Mouse (Mus musculus) CH12.LX (cell line): ENCODE results near the gene Gatm. TPM values are rescaled to one million over a fixed set of nuclear protein-coding genes. Genes with fewer than 3 reads are reported as not detected.
A peak's percentile ranks its signal among the peaks of the same experiment; 100 is the strongest.

Experiments
- DNase-seq: peaks from one replicate; pipeline ENCODE4 v3.0.0-alpha.2; 2013; ENCODE audit errors: extremely low read depth
- H3K27ac ChIP-seq: 2 replicates; pipeline ENCODE4 v1.5.1; 2012; ENCODE audit warnings: low read depth, mild to moderate bottlenecking, control low read depth, moderate library complexity; ENCODE audit not compliant: insufficient read depth
- H3K27me3 ChIP-seq: replicated peaks from 2 replicates; pipeline ENCODE3; 2012; ENCODE audit warnings: inconsistent platforms
- H3K36me3 ChIP-seq, 2 experiments: replicated peaks in 1 of 2; 2 replicates each; pipeline versions ENCODE3 to v1.6.1; 2012; ENCODE audit warnings: inconsistent platforms in 1 of 2, low read length in 1 of 2, mild to moderate bottlenecking in 1 of 2, mixed read lengths in 1 of 2, moderate library complexity in 1 of 2; ENCODE audit not compliant: control insufficient read depth in 1 of 2, insufficient read depth in 1 of 2
- H3K4me1 ChIP-seq, 2 experiments: 2 replicates each; pipeline ENCODE4 v1.6.1; 2012; ENCODE audit warnings: inconsistent platforms in 1 of 2, moderate library complexity in 1 of 2; ENCODE audit not compliant: insufficient read depth in 2 of 2, control insufficient read depth in 1 of 2
- H3K4me2 ChIP-seq: 2 replicates; pipeline ENCODE4 v1.6.1; 2012; ENCODE audit warnings: low read depth, mild to moderate bottlenecking, control low read depth; ENCODE audit not compliant: poor library complexity, insufficient read depth, severe bottlenecking
- H3K4me3 ChIP-seq, 3 experiments: fragments of 150-350 bp in 1 of 3; sonication (generic) in 1 of 3; replicated peaks in 1 of 3; 2 replicates each; pipeline versions ENCODE3 to v1.5.1; 2011 to 2012; ENCODE audit warnings: low read depth in 2 of 3, low read length in 2 of 3, mild to moderate bottlenecking in 2 of 3, moderate library complexity in 2 of 3, control low read depth in 1 of 3, improper control_type of control experiment in 1 of 3, inconsistent platforms in 1 of 3, mixed read lengths in 1 of 3; ENCODE audit not compliant: poor library complexity in 1 of 3
- H3K79me2 ChIP-seq: replicated peaks from 2 replicates; pipeline ENCODE4 v1.6.1; 2012; ENCODE audit warnings: mild to moderate bottlenecking, moderate library complexity; ENCODE audit not compliant: control insufficient read depth, poor library complexity, insufficient read depth, severe bottlenecking; ENCODE audit errors: extremely low read depth
- H3K9ac ChIP-seq: 2 replicates; pipeline ENCODE4 v1.6.1; 2012; ENCODE audit warnings: low read depth, mild to moderate bottlenecking, control low read depth, moderate library complexity; ENCODE audit not compliant: insufficient read depth
- H3K9me3 ChIP-seq: replicated peaks from 2 replicates; pipeline ENCODE3; 2012; ENCODE audit warnings: low read length, inconsistent platforms, mixed read lengths
- BHLHE40 ChIP-seq: IDR thresholded peaks from 2 replicates; pipeline ENCODE4 v1.6.1; 2011; ENCODE audit warnings: mild to moderate bottlenecking, low read depth, low read length, improper control_type of control experiment
- CHD2 ChIP-seq: IDR thresholded peaks from 2 replicates; pipeline ENCODE4 v1.6.1; 2011; ENCODE audit warnings: low read length, improper control_type of control experiment
- CTCF ChIP-seq, 2 experiments: IDR thresholded peaks in 1 of 2; conservative IDR thresholded peaks in 1 of 2; 2 replicates each; pipeline ENCODE4 v1.5.1; 2011 to 2012; ENCODE audit warnings: low read depth in 2 of 2, low read length in 2 of 2, improper control_type of control experiment in 1 of 2, inconsistent platforms in 1 of 2, mild to moderate bottlenecking in 1 of 2, moderate library complexity in 1 of 2
- E2F4 ChIP-seq: IDR thresholded peaks from 2 replicates; pipeline ENCODE4 v1.6.1; 2011; ENCODE audit warnings: low read depth, low read length, improper control_type of control experiment; ENCODE audit not compliant: insufficient replicate concordance
- ELF1 ChIP-seq: IDR thresholded peaks from 2 replicates; pipeline ENCODE4 v1.6.1; 2014; ENCODE audit warnings: low read depth, mild to moderate bottlenecking, inconsistent platforms, low read length, improper control_type of control experiment
- GABPA ChIP-seq: IDR thresholded peaks from 2 replicates; pipeline ENCODE4 v1.6.1; 2012; ENCODE audit warnings: low read depth, low read length, improper control_type of control experiment, inconsistent platforms; ENCODE audit not compliant: insufficient replicate concordance
- HCFC1 ChIP-seq: IDR thresholded peaks from 2 replicates; pipeline ENCODE4 v1.6.1; 2012; ENCODE audit warnings: low read depth, mild to moderate bottlenecking, inconsistent platforms, low read length, improper control_type of control experiment
- IRF4 ChIP-seq: IDR thresholded peaks from 2 replicates; pipeline ENCODE4 v1.6.1; 2014; ENCODE audit warnings: low read depth, mild to moderate bottlenecking, inconsistent platforms, low read length, improper control_type of control experiment
- JUND ChIP-seq: conservative IDR thresholded peaks from 2 replicates; pipeline ENCODE4 v1.6.1; 2011; ENCODE audit warnings: low read depth, low read length, improper control_type of control experiment
- MAFK ChIP-seq: IDR thresholded peaks from 2 replicates; pipeline ENCODE4 v1.6.1; 2011; ENCODE audit warnings: low read length, improper control_type of control experiment; ENCODE audit not compliant: insufficient replicate concordance
- MEF2A ChIP-seq: IDR thresholded peaks from 2 replicates; pipeline ENCODE4 v1.6.1; 2014; ENCODE audit warnings: low read depth, mild to moderate bottlenecking, inconsistent platforms, low read length, improper control_type of control experiment, borderline replicate concordance
- MYC ChIP-seq: IDR thresholded peaks from 2 replicates; pipeline ENCODE4 v1.6.1; 2011; ENCODE audit warnings: low read depth, mild to moderate bottlenecking, improper control_type of control experiment, low read length
- NELFE ChIP-seq: IDR thresholded peaks from 2 replicates; pipeline ENCODE4 v1.6.1; 2011; ENCODE audit warnings: low read depth, low read length, improper control_type of control experiment
- NRF1 ChIP-seq: IDR thresholded peaks from 2 replicates; pipeline ENCODE4 v1.6.1; 2014; ENCODE audit warnings: low read depth, mild to moderate bottlenecking, inconsistent platforms, low read length, improper control_type of control experiment, moderate library complexity
- POLR2A ChIP-seq: IDR thresholded peaks from 2 replicates; pipeline ENCODE4 v1.6.1; 2011; ENCODE audit warnings: low read depth, mild to moderate bottlenecking, improper control_type of control experiment, low read length
- RAD21 ChIP-seq: IDR thresholded peaks from 2 replicates; pipeline ENCODE4 v1.6.1; 2011; ENCODE audit warnings: low read depth, mild to moderate bottlenecking, low read length, improper control_type of control experiment, moderate library complexity
- RCOR1 ChIP-seq: conservative IDR thresholded peaks from 2 replicates; pipeline ENCODE4 v1.6.1; 2012; ENCODE audit warnings: low read depth, mild to moderate bottlenecking, inconsistent platforms, low read length, improper control_type of control experiment
- SIN3A ChIP-seq: IDR thresholded peaks from 2 replicates; pipeline ENCODE4 v1.6.1; 2012; ENCODE audit warnings: low read length, improper control_type of control experiment, inconsistent platforms
- SMC3 ChIP-seq: IDR thresholded peaks from 2 replicates; pipeline ENCODE4 v1.6.1; 2011; ENCODE audit warnings: low read depth, low read length, improper control_type of control experiment
- TCF12 ChIP-seq: IDR thresholded peaks from 2 replicates; pipeline ENCODE4 v1.6.1; 2014; ENCODE audit warnings: low read depth, mild to moderate bottlenecking, inconsistent platforms, low read length, improper control_type of control experiment
- UBTF ChIP-seq: IDR thresholded peaks from 2 replicates; pipeline ENCODE4 v1.6.1; 2012; ENCODE audit warnings: low read depth, mild to moderate bottlenecking, inconsistent platforms, low read length, improper control_type of control experiment, moderate library complexity
- USF1 ChIP-seq: IDR thresholded peaks from 2 replicates; pipeline ENCODE4 v1.6.1; 2014; ENCODE audit warnings: low read depth, mild to moderate bottlenecking, inconsistent platforms, low read length, improper control_type of control experiment
- ZC3H11A ChIP-seq: IDR thresholded peaks from 2 replicates; pipeline ENCODE4 v1.6.1; 2012; ENCODE audit warnings: low read depth, mild to moderate bottlenecking, inconsistent platforms, low read length, improper control_type of control experiment
- ZNF384 ChIP-seq: IDR thresholded peaks from 2 replicates; pipeline ENCODE4 v1.6.1; 2012; ENCODE audit warnings: low read depth, low read length, improper control_type of control experiment, inconsistent platforms
- dilution Hi-C: fragments of 300-500 bp; cut with MboI; formaldehyde crosslinking; loops from 2 replicates; pipeline ENCODE4 v1.14.3; 2020; ENCODE audit warnings: low sequenced_read_pairs; ENCODE audit not compliant: extremely low pct_unique_long_range_greater_than_20kb, extremely low pct_ligation_motif_present
- in situ Hi-C: fragments of 300-500 bp; cut with MboI; formaldehyde crosslinking; loops from 3 replicates; pipeline ENCODE4 v1.14.3; 2019; ENCODE audit warnings: low sequenced_read_pairs, low pct_ligation_motif_present, low pct_unique_long_range_greater_than_20kb, mixed read lengths
- polyA plus RNA-seq: library from polyadenylated mRNA; unstranded; fragments of >175 nt; gene quantifications from 2 replicates; pipeline ENCODE4 v1.2.1, GENCODE M21; 2012; ENCODE audit warnings: low read depth; ENCODE audit not compliant: insufficient read length
- total RNA-seq, 2 experiments: library from RNA; depleted of rRNA; stranded (reverse); fragments of 300-350 nt in 1 of 2; fragments of >200 nt in 1 of 2; gene quantifications; 2 replicates each; pipeline ENCODE4 v1.2.3; 2012 to 2014

The Gatm gene
- total and polyA plus RNA-seq, 3 experiments: 13.0 to 46.0 (median 23.3) TPM

GRCm38 (mm10) chr2:122637526-122637997, 26.5 kb upstream of the Gatm start:
- Histone ChIP-seq H3K4me2 (peak overlapping the region; percentile 68), H3K9me3 (no peaks in the 10 kb centered on the region), H3K4me3 (peak overlapping the region; percentile 44 to 65 (median 64)), H3K27ac (no peak overlapping the region), H3K4me1 (peaks cover 0 to 11% of the 10 kb centered on the region in 2 experiments; a peak in 2 of 4 replicates), H3K79me2 (peaks cover under 1% of the 10 kb centered on the region; the same call in 1 of the 2 replicates), H3K27me3 (peaks cover 2% of the 10 kb centered on the region), H3K9ac (peak overlapping the region; percentile 93), H3K36me3 (peaks cover 24 to 27% of the 10 kb centered on the region in 2 experiments)
- dilution Hi-C loops (no loop called here), in situ Hi-C loops (loop anchor here (10.0 kb wide), 1 partner anchor 117 kb away; no protein-coding TSS in a partner anchor)
- peak; percentile 47 for DNase-seq
- TF ChIP-seq CHD2 (no peak), ZNF384 (no peak), RAD21 (peak; percentile 71), USF1 (peak; percentile 65), POLR2A (peak; percentile 80), HCFC1 (no peak), RCOR1 (no peak), BHLHE40 (peak; percentile 74), SMC3 (peak; percentile 94), JUND (no peak), CTCF (conservative IDR thresholded peaks at IDR 0.05 in 1 of 2, IDR thresholded peaks at IDR 0.05 in 1 of 2; ENCODE audit: low read depth in 2 of 2, low read length in 2 of 2) (peak; percentile 31 to 91), IRF4 (0 out of 2 replicates have a peak, but pooled peaks have one; percentile 29), NELFE (peak; percentile 46; the same call in 1 of the 2 replicates), ELF1 (0 out of 2 replicates have a peak, but pooled peaks have one; percentile 2)

DNA sequence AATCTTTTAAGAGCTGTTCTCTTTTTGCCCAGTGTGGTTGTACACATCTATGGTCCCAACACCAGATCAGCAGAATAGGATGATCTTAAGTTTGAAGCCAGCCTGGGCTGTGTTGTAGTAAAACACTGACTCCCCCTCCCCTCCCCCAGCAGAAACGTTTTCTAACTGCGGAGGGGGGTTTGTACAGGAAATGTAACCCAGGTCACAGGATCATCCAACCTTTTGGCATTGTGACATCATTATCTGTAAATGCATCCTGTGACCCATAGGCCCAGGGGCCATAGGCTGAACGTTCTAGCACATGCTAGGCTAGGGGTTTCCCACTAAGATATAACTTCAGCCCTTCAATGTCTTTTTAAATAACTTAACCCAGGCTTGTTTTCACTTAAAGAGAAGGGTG, 25.6 kb upstream of the Gatm start, which contains the start of gene AA467197:
AA467197 (plus strand) TSS at position 301 of the 400 bp plus-strand sequence.
- in situ Hi-C loops: loop anchor here (10.0 kb wide), 1 partner anchor 118 kb away; no protein-coding TSS in a partner anchor
- Histone ChIP-seq H3K9me3 (no peaks in the 10 kb centered on the region), H3K4me3 (peak within 1 kb of the TSS; percentile 44 to 65 (median 64))

More for the DNA sequence above, 25.6 kb upstream of the Gatm start, which contains the start of gene AA467197:
- TF ChIP-seq GABPA (no peak), SIN3A (no peak), ZNF384 (no peak), MEF2A (no peak), UBTF (no peak), MYC (no peak), E2F4 (no peak), SMC3 (no peak), ZC3H11A (no peak), NRF1 (no peak), MAFK (no peak), TCF12 (no peak)
- peak within 1 kb of the TSS; percentile 68 for H3K4me2 ChIP-seq
- H3K9ac ChIP-seq: peak within 1 kb of the TSS; percentile 93
- H3K27ac ChIP-seq: no peak within 1 kb of the TSS
- dilution Hi-C loops: no loop called here
- H3K36me3 ChIP-seq: peaks cover 26 to 29% of the 10 kb centered on the region in 2 experiments
- H3K79me2 ChIP-seq: peaks cover 5% of the 10 kb centered on the region
- H3K4me1 ChIP-seq: peaks cover 0 to 16% of the 10 kb centered on the region in 2 experiments; a peak in 2 of 4 replicates
- peaks cover 2% of the 10 kb centered on the region for H3K27me3 ChIP-seq
- no peak for DNase-seq
